In genomic region chr1:181771871-181772270, GRCm38 (mm10) we compare ENCODE assay signal across 25 mouse cellular contexts.
"Had no signal": no experiment of that assay in that cellular context is flagged by ENCODE, and none has a peak within 500 bp of the region (broad histone marks: within the 10 kb centered on the region; RNA-seq: fewer than 3 reads in every experiment).

No protein-coding gene starts in this region.

- H3K4me2 ChIP-seq: limb, embryonic 12.5 days; limb, embryonic 15.5 days; liver, embryonic 11.5 days; lung, embryonic 15.5 days; midbrain, embryonic 15.5 days; neural tube, embryonic 12.5 days; neural tube, embryonic 15.5 days had no signal

- H3K4me3 ChIP-seq: layer of hippocampus, adult 2 months; left cerebral cortex, adult 2 months; limb, embryonic 12.5 days; limb, embryonic 15.5 days; lung, embryonic 15.5 days; megakaryocyte, embryonic 14.5 days; midbrain, embryonic 10.5 days; midbrain, embryonic 15.5 days; neural tube, embryonic 12.5 days; neural tube, embryonic 15.5 days had no signal

- DNase-seq: kidney, adult 2 months; kidney, postnatal 25 days; layer of hippocampus, adult 9-11 months; layer of hippocampus, postnatal 36 days; left cerebral cortex, postnatal 4 days; lung, adult 18-20 months; lung, postnatal 10 days; lung, postnatal 36 days; right cerebral cortex, adult 18-20 months; right cerebral cortex, postnatal 14 days; right cerebral cortex, postnatal 4 days; thymus, postnatal 25 days had no signal

- ATAC-seq: midbrain, embryonic 15.5 days had no signal

- H3K27me3 ChIP-seq: limb, embryonic 12.5 days; limb, embryonic 15.5 days; lung, embryonic 15.5 days; megakaryocyte, embryonic 14.5 days; midbrain, embryonic 15.5 days; neural tube, embryonic 12.5 days; neural tube, embryonic 15.5 days had no signal

- H3K36me3 ChIP-seq: limb, embryonic 12.5 days; limb, embryonic 15.5 days; lung, embryonic 15.5 days; midbrain, embryonic 10.5 days; midbrain, embryonic 15.5 days; neural tube, embryonic 12.5 days; neural tube, embryonic 15.5 days had no signal

- H3K27ac ChIP-seq: kidney, postnatal 0 days; layer of hippocampus, adult 2 months; left cerebral cortex, adult 2 months; limb, embryonic 12.5 days; limb, embryonic 15.5 days; liver, embryonic 14.5 days; lung, embryonic 15.5 days; midbrain, embryonic 10.5 days; midbrain, embryonic 15.5 days; neural tube, embryonic 12.5 days; neural tube, embryonic 15.5 days had no signal

- H3K4me1 ChIP-seq: limb, embryonic 12.5 days; limb, embryonic 15.5 days; lung, embryonic 15.5 days; megakaryocyte, embryonic 14.5 days; midbrain, embryonic 10.5 days; midbrain, embryonic 15.5 days; neural tube, embryonic 12.5 days; neural tube, embryonic 15.5 days had no signal

- H3K9me3 ChIP-seq: limb, embryonic 12.5 days; limb, embryonic 15.5 days; lung, embryonic 15.5 days; midbrain, embryonic 10.5 days; midbrain, embryonic 15.5 days had no signal

- H3K9ac ChIP-seq: limb, embryonic 12.5 days; limb, embryonic 15.5 days; liver, embryonic 14.5 days; lung, embryonic 15.5 days; midbrain, embryonic 15.5 days; neural tube, embryonic 12.5 days; neural tube, embryonic 15.5 days had no signal
